Mouse (Mus musculus): ENCODE results near the gene Gm8764.
"Not testable (repeated sequence)": the region's sequence is repeated elsewhere in the genome, so short reads cannot be mapped to it uniquely, and the experiment has no call there.

Gene Gm8764

GRCm38 (mm10) chr10:104159706-104160105 is at the start of gene Gm8764:
Gm8764 (plus strand) TSS chr10:104160006.
- not testable (repeated sequence) for DNase-seq

GRCm38 (mm10) chr10:104110044-104110443 is 49.8 kb upstream of the Gm8764 start:
- no peak for DNase-seq

GRCm38 (mm10) chr10:104118312-104118711 is 41.5 kb upstream of the Gm8764 start:
- no peak for DNase-seq

GRCm38 (mm10) chr10:104142687-104143086 is 17.1 kb upstream of the Gm8764 start, which contains the start of gene Gm21293:
Gm21293 (plus strand) TSS chr10:104142987.
- DNase-seq = not testable (repeated sequence)

GRCm38 (mm10) chr10:104151197-104151596 is 8.6 kb upstream of the Gm8764 start, which contains the start of gene Gm6763:
Gm6763 (plus strand) TSS chr10:104151497.
- DNase-seq = not testable (repeated sequence)

- not testable (repeated sequence) for DNase-seq
These were observed 8.4 kb downstream of the Gm8764 start, which contains the start of gene Gm21304 for GRCm38 (mm10) chr10:104168215-104168614. Gm21304 (plus strand) TSS chr10:104168515.

- DNase-seq = not testable (repeated sequence)
These were observed 16.9 kb downstream of the Gm8764 start, which contains the start of gene Gm21312 for GRCm38 (mm10) chr10:104176724-104177123. Gm21312 (plus strand) TSS chr10:104177024.

- DNase-seq = not testable (repeated sequence)
These were observed 25.4 kb downstream of the Gm8764 start, which contains the start of gene Gm20765 for GRCm38 (mm10) chr10:104185233-104185632. Gm20765 (plus strand) TSS chr10:104185533.

GRCm38 (mm10) chr10:104193742-104194141 is 33.9 kb downstream of the Gm8764 start, which contains the start of gene Gm4340:
Gm4340 (plus strand) TSS chr10:104194042.
- DNase-seq = not testable (repeated sequence)

- no peak for DNase-seq
These were observed 49.8 kb downstream of the Gm8764 start for GRCm38 (mm10) chr10:104209655-104210054.

- no peak for DNase-seq
These were observed 50.6 kb downstream of the Gm8764 start for GRCm38 (mm10) chr10:104210268-104210990.

All from spleen, adult 18-20 months (tissue).